Mouse (Mus musculus): ENCODE measurements around the gene 1700056E22Rik.

GRCm38 (mm10) chr1:184037802-184038201 is 3.7 kb upstream of the 1700056E22Rik start:
- TF ChIP-seq ZC3H11A (IDR thresholded peaks at IDR 0.05; ENCODE audit: borderline replicate concordance, low read depth, low read length) (no peak), MAFK (IDR thresholded peaks at IDR 0.05; ENCODE audit: insufficient read depth, low read depth, low read length) (no peak)
